Mouse (Mus musculus): ENCODE results near the gene Mcm6. TPM values are rescaled to one million over a fixed set of nuclear protein-coding genes. Genes with fewer than 3 reads are reported as not detected.

Mcm6 gene
- total RNA-seq, 2 experiments from 2014 or later: 86.1 to 108 TPM

Other genes starting within 250 kb of the Mcm6 start
- 12.7 and 20.6 TPM in 2 replicates for gene Ubxn4, start 115.7 kb downstream of the Mcm6 start, total RNA-seq (2015; ENCODE audit: low replicate concordance)
- 31.0 and 35.8 TPM in 2 replicates for gene Ubxn4, start 115.7 kb downstream of the Mcm6 start, total RNA-seq (2017; ENCODE audit: low replicate concordance)
- gene Lct, start 31.3 kb downstream of the Mcm6 start, total RNA-seq (2015; ENCODE audit: low replicate concordance): 0.42 and 0.58 TPM in 2 replicates
- 0.14 and 0.34 TPM in 2 replicates for gene Lct, start 31.3 kb downstream of the Mcm6 start, total RNA-seq (2017; ENCODE audit: low replicate concordance)
- 49.9 and 64.6 TPM in 2 replicates for gene Dars, start 57.7 kb upstream of the Mcm6 start, total RNA-seq (2015; ENCODE audit: low replicate concordance)
- 49.1 and 57.0 TPM in 2 replicates for gene Dars, start 57.7 kb upstream of the Mcm6 start, total RNA-seq (2017; ENCODE audit: low replicate concordance)
- 121 and 151 TPM in 2 replicates for gene Cxcr4, start 232.6 kb upstream of the Mcm6 start, total RNA-seq (2015; ENCODE audit: low replicate concordance)
- 109 and 111 TPM in 2 replicates for gene Cxcr4, start 232.6 kb upstream of the Mcm6 start, total RNA-seq (2017; ENCODE audit: low replicate concordance)